Mouse (Mus musculus) kidney, adult 2 months (tissue): ENCODE measurements around the gene Rrm2.

ENCODE experiments used
- CTCF ChIP-seq: fragments of 200-500 bp; conservative IDR thresholded peaks from 2 replicates; pipeline ENCODE4 v1.5.1; 2011; ENCODE audit warnings: low read depth, mild to moderate bottlenecking, control low read depth, low read length, moderate library complexity, mixed read lengths; ENCODE audit not compliant: insufficient read depth, insufficient read length
- POLR2A ChIP-seq: fragments of 200-500 bp; IDR thresholded peaks from one replicate; pipeline ENCODE4 v1.6.1; 2011; ENCODE audit warnings: low read depth, low read length, control low read depth

- no peak for TF ChIP-seq POLR2A
- TF ChIP-seq CTCF: no peak
Observed at GRCm38 (mm10) chr12:24739963-24740362, 31.9 kb downstream of the Rrm2 start.
